Mouse (Mus musculus): ENCODE data around the gene Cavin1. TPM values are rescaled to one million over a fixed set of nuclear protein-coding genes. Genes with fewer than 3 reads are reported as not detected.
A peak's percentile ranks its signal among the peaks of the same experiment; 100 is the strongest.

Cavin1 gene
- total RNA-seq, 2 experiments from 2014 or later: 14.3 to 16.3 TPM

- DNase-seq (ENCODE audit: low spot score in 2 of 2): no peak
- Histone ChIP-seq H3K27ac (peak overlapping the region; percentile 32; the same call in 1 of the 2 replicates), H3K4me3 (no peak overlapping the region)
- no peak for TF ChIP-seq CTCF (conservative IDR thresholded peaks at IDR 0.05)
Measured at GRCm38 (mm10) chr11:100959826-100960225, 10.9 kb downstream of the Cavin1 start.

GRCm38 (mm10) chr11:100959464-100959810 is 11.2 kb downstream of the Cavin1 start:
- peak; percentile 87 for TF ChIP-seq CTCF (conservative IDR thresholded peaks at IDR 0.05)
- Histone ChIP-seq H3K4me3 (no peak overlapping the region; the same call in 1 of the 2 replicates), H3K27ac (no peak overlapping the region)
- peak in 1 of 2 experiments; percentile 62 for DNase-seq (ENCODE audit: low spot score in 2 of 2)

- TF ChIP-seq CTCF (conservative IDR thresholded peaks at IDR 0.05): no peak
- DNase-seq (ENCODE audit: low spot score in 2 of 2): no peak
- H3K4me3 ChIP-seq: no peak overlapping the region; the same call in 1 of the 2 replicates
Measured at GRCm38 (mm10) chr11:100958613-100959463, 11.8 kb downstream of the Cavin1 start.

GRCm38 (mm10) chr11:100957915-100958469 is 12.7 kb downstream of the Cavin1 start:
- Histone ChIP-seq H3K4me3 (no peak overlapping the region), H3K27ac (no peak overlapping the region)
- no peak for TF ChIP-seq CTCF (conservative IDR thresholded peaks at IDR 0.05)
- DNase-seq (ENCODE audit: low spot score in 2 of 2): no peak

More at GRCm38 (mm10) chr11:100958613-100959463, 11.8 kb downstream of the Cavin1 start:
- no peak overlapping the region for H3K27ac ChIP-seq

GRCm38 (mm10) chr11:100957244-100957643 is 13.4 kb downstream of the Cavin1 start:
- Histone ChIP-seq H3K4me3 (no peak overlapping the region), H3K27ac (no peak overlapping the region)
- TF ChIP-seq CTCF (conservative IDR thresholded peaks at IDR 0.05): peak; percentile 91
- peak; percentile 87 to 96 for DNase-seq (ENCODE audit: low spot score in 2 of 2)

GRCm38 (mm10) chr11:100949540-100949939 is 21.1 kb downstream of the Cavin1 start:
- no peak overlapping the region for H3K27ac ChIP-seq

GRCm38 (mm10) chr11:100948317-100948716 is 22.4 kb downstream of the Cavin1 start:
- TF ChIP-seq CTCF (conservative IDR thresholded peaks at IDR 0.05): no peak
- no peak for DNase-seq (ENCODE audit: low spot score in 2 of 2)
- H3K27ac ChIP-seq: no peak overlapping the region
- no peak overlapping the region for H3K4me3 ChIP-seq

More at GRCm38 (mm10) chr11:100949540-100949939, 21.1 kb downstream of the Cavin1 start:
- TF ChIP-seq CTCF (conservative IDR thresholded peaks at IDR 0.05): peak; percentile 52
- H3K4me3 ChIP-seq: no peak overlapping the region
- DNase-seq (ENCODE audit: low spot score in 2 of 2): no peak

- Histone ChIP-seq H3K27ac (no peak overlapping the region), H3K4me3 (no peak overlapping the region)
- peak; percentile 58 for TF ChIP-seq CTCF (conservative IDR thresholded peaks at IDR 0.05)
- DNase-seq (ENCODE audit: low spot score in 2 of 2): no peak
Measured at GRCm38 (mm10) chr11:100947548-100947947, 23.1 kb downstream of the Cavin1 start.

- Histone ChIP-seq H3K27ac (no peak overlapping the region), H3K4me3 (no peak overlapping the region)
- DNase-seq (ENCODE audit: low spot score in 2 of 2): no peak
- TF ChIP-seq CTCF (conservative IDR thresholded peaks at IDR 0.05): no peak
Measured at GRCm38 (mm10) chr11:100946862-100947261, 23.8 kb downstream of the Cavin1 start.

GRCm38 (mm10) chr11:100942388-100942787 is 28.3 kb downstream of the Cavin1 start:
- DNase-seq (ENCODE audit: low spot score in 2 of 2): no peak
- no peak for TF ChIP-seq CTCF (conservative IDR thresholded peaks at IDR 0.05)
- Histone ChIP-seq H3K4me3 (no peak overlapping the region), H3K27ac (no peak overlapping the region)

- peak; percentile 99 to 100 for DNase-seq (ENCODE audit: low spot score in 2 of 2)
- Histone ChIP-seq H3K4me3 (peak within 1 kb of the TSS; percentile 90), H3K27ac (peak within 1 kb of the TSS; percentile 83)
- 0 out of 2 replicates have a peak, but pooled peaks have one; percentile 2 for TF ChIP-seq CTCF (conservative IDR thresholded peaks at IDR 0.05)
Measured at GRCm38 (mm10) chr11:100939512-100940151, 31.1 kb downstream of the Cavin1 start, which contains the start of gene Stat3. Gene Stat3 (minus strand): TSS chr11:100939540.

- peak overlapping the region; percentile 83 for H3K27ac ChIP-seq
- no peak for DNase-seq (ENCODE audit: low spot score in 2 of 2)
- H3K4me3 ChIP-seq: peak overlapping the region; percentile 90
- no peak for TF ChIP-seq CTCF (conservative IDR thresholded peaks at IDR 0.05)
Measured at GRCm38 (mm10) chr11:100938711-100939511, 31.8 kb downstream of the Cavin1 start.
